Mouse (Mus musculus) gastrocnemius, postnatal 25 days (tissue): Measurements from ENCODE around the gene Zfp551. TPM values are rescaled to one million over a fixed set of nuclear protein-coding genes. Genes with fewer than 3 reads are reported as not detected.

Experiments used
- DNase-seq: peaks from one replicate; pipeline ENCODE4 v3.0.0; 2022
- long read RNA-seq, 2 experiments: library from polyadenylated mRNA; stranded (forward); transcript quantifications; one replicate each; pipeline ENCODE4 v2.0.0; 2021
- total RNA-seq, 2 experiments: library from RNA; stranded (reverse); gene quantifications; 1 replicate in 1 of 2; 2 replicates in 1 of 2; pipeline ENCODE4 v1.2.3; 2021

Zfp551 gene
- total RNA-seq, result 1 to 10 TPM; 1.9 to 2.2 TPM
- long read RNA-seq, experiment 1, partial matches to known transcripts, result 0 of 1 reads
- long read RNA-seq, experiment 1, other reads (novel, unspliced or antisense), result 1 of 1 reads
- long read RNA-seq, experiment 2, result 0 reads

- peak; percentile 54 for DNase-seq
These were observed at the start of gene Zfp551 for GRCm38 (mm10) chr7:12422245-12422849. Gene Zfp551, minus strand, starts transcription at chr7:12422751.

GRCm38 (mm10) chr7:12422855-12423254 is 304 bp upstream of the Zfp551 start:
- no peak for DNase-seq

GRCm38 (mm10) chr7:12421741-12422140 is 810 bp downstream of the Zfp551 start:
- no peak for DNase-seq

GRCm38 (mm10) chr7:12369173-12369572 is 53.4 kb downstream of the Zfp551 start, which contains the start of gene Vmn1r84:
Gene Vmn1r84, minus strand, starts transcription at chr7:12369273.
- DNase-seq, result no peak

Other genes with a start within 250 kb of the Zfp551 start
- gene Vmn1r80, start 233.5 kb downstream of the Zfp551 start, total RNA-seq, result not detected
- gene Vmn1r81, start 154.5 kb downstream of the Zfp551 start, total RNA-seq, result not detected
- gene Vmn1r82, start 122.3 kb downstream of the Zfp551 start, total RNA-seq, result not detected
- gene Vmn1r83, start 93.3 kb downstream of the Zfp551 start, total RNA-seq, result not detected
- not detected for gene Vmn1r84, start 53.5 kb downstream of the Zfp551 start, total RNA-seq
- 1 to 10 TPM; 5.0 to 5.8 TPM for gene Zfp606, start 55.5 kb upstream of the Zfp551 start, total RNA-seq
- gene 2900092C05Rik, start 89.8 kb upstream of the Zfp551 start, total RNA-seq, result not detected
- gene Vmn2r53, start 186.0 kb upstream of the Zfp551 start, total RNA-seq, result under 1 TPM; under 0.01 to 0.03 TPM
- not detected for gene Vmn2r54, start 217.6 kb upstream of the Zfp551 start, total RNA-seq